Mouse (Mus musculus): ENCODE measurements around the gene Cldn12. TPM values are rescaled to one million over a fixed set of nuclear protein-coding genes. Genes with fewer than 3 reads are reported as not detected.

Cldn12 gene
- polyA plus RNA-seq, 1 experiment from 2014 or later = 8.6 TPM

DNA sequence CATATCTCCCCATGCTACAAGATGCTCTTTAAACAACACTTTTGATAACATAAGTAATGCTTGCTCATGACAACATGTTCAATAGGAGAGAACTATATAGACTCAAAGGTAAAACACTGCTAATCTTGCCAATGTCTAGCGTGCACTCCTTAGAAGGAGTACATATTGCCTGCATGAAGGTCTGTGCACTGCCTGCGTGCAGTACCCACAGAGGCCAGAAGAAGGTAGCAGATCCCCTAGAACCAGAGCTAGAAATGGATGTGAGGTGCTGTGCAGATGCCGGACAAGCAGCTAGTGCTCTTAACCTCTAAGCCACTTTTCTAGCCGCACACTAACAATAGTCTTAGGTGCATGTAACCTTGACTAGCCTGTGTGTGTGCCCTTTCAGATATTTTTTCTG, 22.6 kb downstream of the Cldn12 start:
- no peak for ATAC-seq (ENCODE audit: low read depth)
- H3K27ac ChIP-seq = no peak overlapping the region
- no peak overlapping the region for H3K9ac ChIP-seq
- no peaks in the 10 kb centered on the region for H3K36me3 ChIP-seq
- no peak for DNase-seq
- no peak overlapping the region for H3K4me3 ChIP-seq (replicated peaks)
- no peak overlapping the region for H3K4me2 ChIP-seq
- no peaks in the 10 kb centered on the region for H3K4me1 ChIP-seq (replicated peaks)
- H3K27me3 ChIP-seq = no peaks in the 10 kb centered on the region
- 71% methylated on average over 4 of the region's 4 CpGs for WGBS (ENCODE audit: insufficient replicate concordance)
- H3K9me3 ChIP-seq (replicated peaks) = no peaks in the 10 kb centered on the region

DNA sequence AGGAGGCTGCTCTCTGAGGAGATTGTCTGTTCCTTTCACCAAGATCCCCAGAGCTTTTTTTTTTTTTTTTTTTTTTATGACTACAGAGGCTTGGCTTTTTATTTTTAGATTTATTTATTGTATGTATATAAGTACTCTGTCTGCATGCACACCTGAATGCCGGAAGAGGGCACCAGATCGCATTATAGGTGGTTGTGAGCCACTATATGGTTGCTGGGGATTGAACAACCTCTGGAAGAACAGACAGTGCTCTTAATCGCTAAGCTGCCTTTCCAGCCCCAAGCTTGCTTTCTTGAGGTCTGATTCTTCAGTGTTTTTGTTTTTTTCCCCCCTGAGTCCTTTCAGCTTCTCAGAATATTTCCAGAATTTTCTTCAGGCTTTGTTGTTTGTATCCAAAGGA, 28.7 kb downstream of the Cldn12 start:
- no peaks in the 10 kb centered on the region for H3K27me3 ChIP-seq
- no peaks in the 10 kb centered on the region for H3K9me3 ChIP-seq (replicated peaks)
- no peaks in the 10 kb centered on the region for H3K36me3 ChIP-seq
- ATAC-seq (ENCODE audit: low read depth) (no peak), DNase-seq (no peak)
- no peaks in the 10 kb centered on the region for H3K4me1 ChIP-seq (replicated peaks)
- WGBS (ENCODE audit: insufficient replicate concordance) = 42% methylated on average over 3 of the region's 3 CpGs
- no peak overlapping the region for H3K9ac ChIP-seq
- H3K4me3 ChIP-seq (replicated peaks) = no peak overlapping the region
- no peak overlapping the region for H3K27ac ChIP-seq
- no peak overlapping the region for H3K4me2 ChIP-seq

DNA sequence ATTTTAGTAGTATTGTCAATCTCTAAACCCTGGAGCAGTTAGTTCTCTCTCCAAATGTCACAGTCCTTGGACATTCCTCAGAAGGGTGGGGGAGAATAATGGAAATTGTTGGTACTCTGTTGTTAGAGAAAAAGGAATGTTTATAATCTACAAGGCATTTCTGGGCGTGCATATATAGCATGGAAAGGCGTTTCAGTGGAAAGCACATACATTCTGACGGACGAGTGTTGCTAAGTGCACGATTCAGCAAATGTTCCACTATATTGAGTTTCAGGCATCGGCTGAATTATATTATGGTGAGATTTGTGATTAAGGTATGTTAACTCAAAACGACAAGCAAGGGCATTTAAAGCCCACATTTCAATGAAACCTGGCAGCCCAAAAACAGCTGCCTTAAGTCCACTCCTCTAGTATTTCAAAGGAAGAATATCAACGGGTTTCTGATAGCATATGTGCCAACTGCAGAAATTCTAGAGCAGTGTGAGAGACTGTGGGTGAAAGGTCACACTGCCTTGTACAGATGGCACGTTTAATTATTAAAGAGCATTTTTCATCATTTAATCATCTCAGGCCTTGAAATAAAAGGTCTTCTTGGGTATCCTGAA, 31.4 kb downstream of the Cldn12 start:
- Histone ChIP-seq H3K4me3 (replicated peaks) (no peak overlapping the region), H3K27ac (no peak overlapping the region), H3K9ac (no peak overlapping the region), H3K9me3 (replicated peaks) (no peaks in the 10 kb centered on the region), H3K36me3 (no peaks in the 10 kb centered on the region), H3K27me3 (no peaks in the 10 kb centered on the region), H3K4me2 (no peak overlapping the region), H3K4me1 (replicated peaks) (no peaks in the 10 kb centered on the region)
- 59% methylated on average over 9 of the region's 9 CpGs for WGBS (ENCODE audit: insufficient replicate concordance)
- no peak for DNase-seq
- no peak for ATAC-seq (ENCODE audit: low read depth)

DNA sequence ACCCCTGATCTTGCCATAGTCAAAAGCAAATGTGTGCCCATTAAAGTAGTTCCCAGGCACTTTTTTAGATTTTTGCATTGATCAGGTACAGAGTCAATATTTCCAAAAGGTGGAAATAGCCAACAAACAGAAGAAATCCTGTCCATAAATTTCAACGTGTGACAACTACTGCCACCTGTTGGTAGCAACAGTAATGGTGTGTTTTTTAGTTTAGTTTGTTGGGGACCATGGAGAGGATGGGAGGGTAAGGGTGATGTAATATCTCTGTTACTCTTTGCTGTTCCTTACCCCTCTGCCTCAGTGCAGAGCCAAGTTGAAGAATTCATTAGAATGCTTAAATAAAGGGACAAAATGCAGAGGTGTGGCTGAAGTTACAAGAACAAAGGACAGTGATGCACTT, 33.1 kb downstream of the Cldn12 start:
- Histone ChIP-seq H3K4me1 (replicated peaks) (no peaks in the 10 kb centered on the region), H3K4me2 (no peak overlapping the region), H3K4me3 (replicated peaks) (no peak overlapping the region), H3K27me3 (no peaks in the 10 kb centered on the region), H3K36me3 (no peaks in the 10 kb centered on the region), H3K27ac (no peak overlapping the region), H3K9ac (no peak overlapping the region), H3K9me3 (replicated peaks) (no peaks in the 10 kb centered on the region)
- ATAC-seq (ENCODE audit: low read depth) (no peak), DNase-seq (no peak)
- WGBS (ENCODE audit: insufficient replicate concordance) = 0% methylated on average over 1 of the region's 1 CpGs

DNA sequence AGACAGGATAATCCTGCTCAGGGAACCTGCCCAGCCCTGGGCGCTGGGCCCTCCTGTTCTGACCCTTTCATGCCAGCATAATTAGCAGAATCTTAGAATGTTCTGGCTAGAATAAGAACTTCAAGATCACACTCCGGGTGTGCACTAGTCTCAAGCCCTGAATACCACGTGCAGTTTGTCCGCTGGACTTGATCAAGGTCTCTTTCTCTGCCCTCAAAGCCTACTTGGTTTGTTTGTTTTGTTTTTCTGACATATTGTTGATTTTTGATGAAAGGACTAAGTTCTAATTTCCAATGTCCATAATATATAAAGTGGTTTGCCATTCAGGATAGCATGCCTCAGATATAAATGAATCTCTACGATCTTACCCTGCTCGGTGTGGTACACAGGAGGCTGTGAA, 35.7 kb downstream of the Cldn12 start, which contains the start of gene 1700015F17Rik:
Gene 1700015F17Rik (minus strand): TSS at position 101 of the 400 bp plus-strand sequence.
- Histone ChIP-seq H3K27ac (no peak within 1 kb of the TSS), H3K4me1 (replicated peaks) (no peaks in the 10 kb centered on the region), H3K27me3 (no peaks in the 10 kb centered on the region), H3K9me3 (replicated peaks) (no peaks in the 10 kb centered on the region), H3K36me3 (no peaks in the 10 kb centered on the region), H3K4me3 (replicated peaks) (no peak within 1 kb of the TSS), H3K4me2 (no peak within 1 kb of the TSS), H3K9ac (no peak within 1 kb of the TSS)
- DNase-seq (no peak), ATAC-seq (ENCODE audit: low read depth) (no peak)
- WGBS (ENCODE audit: insufficient replicate concordance) = 79% methylated on average over 6 of the region's 6 CpGs

DNA sequence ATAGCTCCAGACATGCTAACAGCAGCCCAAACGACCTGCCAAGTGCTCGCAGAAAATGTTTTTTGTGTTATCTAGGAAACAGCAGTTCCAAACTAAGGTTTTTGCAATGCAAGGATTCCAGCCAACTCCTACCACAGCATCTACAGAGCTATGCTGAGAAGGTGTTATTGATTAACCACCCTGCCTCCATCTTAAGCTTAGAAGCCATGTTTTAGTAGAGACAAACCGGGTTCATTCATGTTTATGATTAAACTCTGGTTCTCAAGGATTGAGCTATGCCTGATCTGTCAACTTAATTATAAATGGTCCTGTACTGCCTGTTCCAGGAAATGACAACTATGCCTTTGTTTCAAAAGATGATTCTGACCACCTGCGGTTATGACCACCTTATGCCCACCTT, 38.6 kb downstream of the Cldn12 start:
- no peaks in the 10 kb centered on the region for H3K4me1 ChIP-seq (replicated peaks)
- H3K36me3 ChIP-seq = no peaks in the 10 kb centered on the region
- WGBS (ENCODE audit: insufficient replicate concordance) = 63% methylated on average over 4 of the region's 4 CpGs
- ATAC-seq (ENCODE audit: low read depth) = no peak
- H3K4me2 ChIP-seq = no peak overlapping the region
- no peak overlapping the region for H3K4me3 ChIP-seq (replicated peaks)
- no peaks in the 10 kb centered on the region for H3K9me3 ChIP-seq (replicated peaks)
- no peak for DNase-seq
- no peak overlapping the region for H3K9ac ChIP-seq
- no peak overlapping the region for H3K27ac ChIP-seq
- H3K27me3 ChIP-seq = no peaks in the 10 kb centered on the region

DNA sequence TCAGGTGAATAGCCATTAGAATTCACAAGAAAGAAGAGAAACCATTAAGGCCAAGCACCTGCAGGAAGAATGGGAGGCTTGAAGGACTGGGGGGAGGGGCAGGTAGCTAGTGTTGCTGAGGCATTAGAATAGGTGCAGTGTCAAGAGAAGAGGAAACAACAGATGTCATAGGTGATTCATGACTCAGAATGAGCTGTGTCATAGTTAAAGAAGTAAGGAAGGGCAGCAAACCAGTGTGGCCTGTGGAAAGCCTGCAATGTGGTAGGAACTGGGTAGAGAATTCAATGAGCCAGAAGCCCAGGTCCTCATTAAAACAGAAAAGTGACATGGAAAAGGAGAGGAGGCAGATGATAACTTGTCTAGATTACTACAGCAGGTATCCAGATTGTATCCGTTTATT, 49.5 kb downstream of the Cldn12 start:
- Histone ChIP-seq H3K4me3 (replicated peaks) (no peak overlapping the region), H3K4me2 (no peak overlapping the region), H3K27ac (no peak overlapping the region), H3K9me3 (replicated peaks) (no peaks in the 10 kb centered on the region), H3K27me3 (no peaks in the 10 kb centered on the region), H3K4me1 (replicated peaks) (no peaks in the 10 kb centered on the region), H3K36me3 (no peaks in the 10 kb centered on the region), H3K9ac (no peak overlapping the region)
- ATAC-seq (ENCODE audit: low read depth) (no peak), DNase-seq (no peak)
- WGBS (ENCODE audit: insufficient replicate concordance) = 28% methylated on average over 1 of the region's 1 CpGs

Other genes with a start within 250 kb of the Cldn12 start
- gene Cdk14, start 94.6 kb downstream of the Cldn12 start, polyA plus RNA-seq (2015; fragmentation: Nextera tagmentation; extraction: Ambion mirVana) = 1.4 and 2.1 TPM in 2 replicates
- gene 1700015F17Rik, start 35.8 kb downstream of the Cldn12 start, polyA plus RNA-seq (2015; fragmentation: Nextera tagmentation; extraction: Ambion mirVana) = not detected in 2 replicates
- gene Gtpbp10, start 44.6 kb upstream of the Cldn12 start, polyA plus RNA-seq (2015; fragmentation: Nextera tagmentation; extraction: Ambion mirVana) = 11.2 and 13.8 TPM in 2 replicates
- 0.28 and 0.79 TPM in 2 replicates for gene Gm8773, start 58.8 kb upstream of the Cldn12 start, polyA plus RNA-seq (2015; fragmentation: Nextera tagmentation; extraction: Ambion mirVana)
- gene Cfap69, start 149.3 kb upstream of the Cldn12 start, polyA plus RNA-seq (2015; fragmentation: Nextera tagmentation; extraction: Ambion mirVana) = 0.21 and 0.53 TPM in 2 replicates
- gene Steap2, start 179.6 kb upstream of the Cldn12 start, polyA plus RNA-seq (2015; fragmentation: Nextera tagmentation; extraction: Ambion mirVana) = 4.9 and 6.6 TPM in 2 replicates
- gene Steap1, start 234.4 kb upstream of the Cldn12 start, polyA plus RNA-seq (2015; fragmentation: Nextera tagmentation; extraction: Ambion mirVana) = 6.9 and 7.8 TPM in 2 replicates

All from liver, embryonic 13.5 days (tissue).